Mouse (Mus musculus): ENCODE results near the gene Nrros.

Nrros gene

DNA sequence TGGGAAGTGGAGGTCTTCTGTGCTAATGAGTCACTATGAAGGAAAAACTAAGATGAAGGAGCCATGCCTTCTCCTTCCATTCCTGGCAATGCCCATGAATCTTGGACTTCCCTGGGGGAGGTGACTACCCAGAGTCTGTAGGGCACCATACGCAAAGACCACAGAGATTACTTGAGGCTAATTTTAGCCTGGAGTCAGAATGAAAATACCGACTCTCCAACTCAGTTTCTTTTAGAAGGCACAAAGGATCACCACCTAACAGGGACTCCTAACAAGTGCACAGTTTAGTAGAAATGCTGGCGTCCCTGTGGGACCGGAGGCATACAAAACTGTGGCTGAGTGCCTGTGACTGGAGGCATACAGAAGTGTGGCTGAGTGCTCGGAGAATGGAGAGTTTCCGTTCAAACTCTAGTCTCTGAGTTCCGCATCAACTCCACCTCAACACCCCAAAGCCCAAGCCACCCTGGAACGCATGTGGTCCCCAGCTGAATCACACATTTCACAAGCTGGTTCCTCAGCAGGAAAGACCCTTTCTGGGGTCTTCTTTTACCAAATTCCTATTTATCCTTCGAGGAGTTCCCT lies 4.6 kb downstream of the Nrros start:
- DNase-seq (ENCODE audit: low spot score in 2 of 2): no peak

DNA sequence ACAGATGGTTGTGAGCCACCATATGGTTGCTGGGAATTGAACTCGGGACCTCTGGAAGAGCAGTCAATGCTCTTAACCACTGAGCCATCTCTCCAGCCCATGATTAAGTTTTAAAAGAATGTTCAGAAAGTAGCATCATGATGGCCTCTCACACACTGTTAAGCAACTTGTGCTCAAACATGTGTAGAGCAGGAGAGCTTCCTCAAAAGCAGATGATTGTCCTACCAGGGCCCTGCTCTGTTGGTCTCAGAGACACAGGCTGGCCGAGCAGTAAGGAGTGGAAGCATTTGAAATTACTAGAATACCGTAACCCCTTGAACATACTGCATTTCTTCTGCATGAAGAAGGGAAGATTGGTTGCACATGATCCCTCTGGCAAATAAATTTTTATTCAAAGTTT lies 6.4 kb downstream of the Nrros start:
- no peak for DNase-seq (ENCODE audit: low spot score in 2 of 2)

DNA sequence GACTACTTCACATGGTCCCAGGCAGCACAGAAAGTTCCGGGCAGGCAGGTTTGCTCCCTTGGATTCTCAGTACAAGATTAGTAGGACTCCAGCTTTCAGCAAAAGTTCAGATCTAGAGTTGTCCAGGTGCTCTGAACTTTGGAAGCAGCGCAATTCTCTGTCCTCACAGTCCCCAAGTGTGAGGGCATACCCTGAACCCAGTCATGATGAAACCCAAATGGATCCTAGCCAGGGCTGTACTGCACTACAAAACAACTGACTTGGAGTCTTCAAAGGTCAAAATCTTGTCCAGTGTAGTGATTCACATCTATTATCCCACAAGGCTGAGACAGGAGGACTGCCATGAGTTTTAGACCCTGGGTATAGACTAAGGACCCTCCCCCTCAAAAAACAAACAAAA lies 8.0 kb downstream of the Nrros start:
- DNase-seq (ENCODE audit: low spot score in 2 of 2): no peak

DNA sequence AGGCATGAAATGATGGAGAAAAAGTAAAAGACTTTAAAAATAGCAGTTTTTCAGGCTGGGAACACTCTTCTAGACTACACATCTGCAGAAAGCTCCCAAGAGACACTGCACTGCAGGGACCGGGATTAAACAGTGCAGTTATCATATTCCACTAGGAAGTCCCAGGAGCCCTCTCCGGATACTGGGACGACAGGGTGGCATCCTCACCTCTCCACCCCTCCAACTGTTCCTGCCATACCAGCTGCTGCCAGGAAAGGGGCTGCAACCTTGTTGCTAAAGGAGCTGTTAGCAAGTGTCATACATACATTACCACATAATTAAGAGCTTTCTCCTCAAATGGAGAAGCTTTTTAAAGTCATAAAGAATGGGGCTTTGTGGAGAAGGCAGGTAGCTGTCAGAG lies 8.7 kb downstream of the Nrros start:
- DNase-seq (ENCODE audit: low spot score in 2 of 2): no peak

DNA sequence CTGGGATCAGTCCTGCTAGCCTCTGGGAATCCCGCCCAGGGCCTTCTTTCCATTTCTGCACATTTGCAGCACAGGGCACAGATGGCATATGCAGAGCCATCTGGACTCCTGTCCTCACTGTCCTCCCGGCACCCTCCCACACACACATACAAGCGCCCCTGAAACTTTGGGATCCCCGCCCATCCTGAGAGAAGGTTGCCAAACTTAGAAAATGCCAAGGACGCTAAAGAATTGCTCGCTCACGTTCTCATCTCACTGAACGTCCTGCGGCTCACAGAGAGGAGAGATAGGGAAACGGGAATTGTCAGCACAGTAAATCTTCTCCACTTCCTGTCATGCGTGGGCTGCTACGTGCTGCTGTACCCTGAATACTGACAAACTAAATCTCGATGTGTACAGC lies 11.0 kb downstream of the Nrros start:
- DNase-seq (ENCODE audit: low spot score in 2 of 2): peak; percentile 77 to 82

DNA sequence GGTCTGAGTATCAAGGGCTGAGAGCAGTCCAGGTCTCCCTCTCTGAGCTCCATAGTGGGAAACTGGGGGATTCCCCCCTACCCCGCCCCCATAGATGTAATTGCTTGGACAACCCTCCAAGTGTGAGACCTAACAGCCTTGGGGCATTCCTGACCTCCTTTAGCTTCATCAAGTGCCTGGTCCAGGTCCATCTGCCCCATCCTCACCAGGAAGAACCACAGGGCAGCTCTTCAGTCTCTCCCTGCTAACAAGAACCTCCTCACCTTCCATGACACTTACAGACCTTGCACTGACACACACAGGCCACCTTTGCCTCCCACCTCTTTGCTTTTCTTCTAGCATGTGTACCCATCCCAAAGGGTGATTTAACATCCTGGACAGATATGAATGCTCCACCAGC lies 11.4 kb downstream of the Nrros start:
- DNase-seq (ENCODE audit: low spot score in 2 of 2): no peak

DNA sequence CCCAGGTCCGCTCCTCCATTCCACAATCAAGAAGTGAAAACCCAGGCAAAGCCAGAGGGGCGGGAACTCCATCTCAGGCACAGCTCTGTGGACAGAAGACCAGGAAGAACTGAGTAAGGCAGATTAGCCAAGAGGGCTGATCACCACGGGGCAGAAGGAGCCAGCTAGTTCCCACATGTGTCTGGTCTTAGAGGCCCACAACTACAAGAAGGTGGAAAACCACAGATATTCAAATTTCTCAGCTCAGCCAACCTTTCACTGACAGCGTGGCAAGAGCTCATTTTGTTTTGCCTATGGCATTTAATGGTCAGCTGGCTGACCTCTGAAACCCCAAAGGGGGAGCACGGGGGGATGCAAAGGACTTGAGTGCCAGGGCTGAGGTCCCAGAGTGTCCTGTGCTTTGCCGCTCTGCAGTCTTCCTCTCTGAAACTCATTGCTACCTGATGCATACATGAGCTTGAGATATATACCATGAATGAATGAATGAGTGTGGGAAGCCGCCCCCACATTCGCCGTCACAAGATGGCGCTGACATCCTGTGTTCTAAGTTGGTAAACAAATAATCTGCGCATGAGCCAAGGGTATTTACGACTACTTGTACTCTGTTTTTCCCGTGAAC lies 17.7 kb downstream of the Nrros start:
- no peak for DNase-seq (ENCODE audit: low spot score in 2 of 2)

DNA sequence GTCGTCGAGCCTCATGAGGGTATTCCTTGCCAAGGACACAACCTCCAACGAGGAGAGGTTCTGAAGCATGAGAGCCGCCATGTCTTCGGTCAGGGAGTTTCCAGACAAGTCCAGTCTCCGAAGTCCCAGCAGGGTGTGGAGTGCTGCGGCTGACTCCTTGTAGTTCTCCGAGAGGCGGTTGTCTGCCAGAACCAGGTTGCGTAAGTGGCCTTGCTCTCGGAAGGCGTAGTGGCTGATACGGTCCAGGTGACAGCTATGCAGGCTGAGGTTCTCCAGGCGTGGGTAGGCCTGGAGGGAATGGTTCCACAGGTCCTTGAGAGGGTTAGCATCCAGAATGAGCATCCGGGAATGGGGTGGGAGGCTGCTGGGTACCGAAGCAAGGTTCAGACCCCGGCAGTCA lies 20.8 kb downstream of the Nrros start:
- no peak for DNase-seq (ENCODE audit: low spot score in 2 of 2)

DNA sequence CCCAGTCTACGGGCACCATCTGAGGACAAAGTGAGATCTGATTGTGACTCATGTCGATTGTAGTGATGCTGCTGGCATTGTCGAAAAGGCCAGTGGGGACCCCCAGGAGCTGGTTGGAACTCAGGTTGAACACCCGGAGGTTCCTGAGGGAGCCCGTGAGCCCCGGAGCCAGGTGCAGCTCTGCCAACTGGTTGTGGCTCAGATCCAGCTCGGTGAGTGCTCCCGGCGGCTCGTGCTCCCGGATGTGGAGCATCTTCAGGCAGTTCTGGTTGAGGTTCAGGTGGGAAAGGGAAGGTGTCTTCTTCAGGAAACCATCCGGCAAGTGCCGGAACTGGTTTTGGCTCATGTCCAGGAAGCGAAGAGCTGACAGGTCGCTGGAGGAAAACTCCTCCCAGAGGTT lies 21.6 kb downstream of the Nrros start:
- no peak for DNase-seq (ENCODE audit: low spot score in 2 of 2)

DNA sequence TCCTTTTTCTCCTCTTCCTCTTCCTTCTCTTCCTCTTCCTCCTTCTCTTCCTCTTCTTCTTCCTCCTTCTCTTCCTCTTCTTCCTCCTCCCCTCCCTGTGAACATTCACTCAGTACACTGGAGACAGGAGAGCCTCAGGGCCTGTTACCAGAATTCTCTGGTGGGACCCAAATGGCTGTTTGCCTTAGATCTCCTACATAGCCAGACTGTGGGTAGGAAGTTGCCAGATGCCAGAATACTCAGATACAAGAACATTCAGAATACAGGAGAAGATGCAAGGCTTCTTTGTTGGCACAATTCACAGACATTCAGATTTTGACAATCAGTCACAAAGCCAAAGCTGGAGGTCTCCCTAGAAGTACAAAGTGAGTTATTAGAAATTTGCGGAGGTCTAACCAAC lies 26.4 kb downstream of the Nrros start:
- no peak for DNase-seq (ENCODE audit: low spot score in 2 of 2)

DNA sequence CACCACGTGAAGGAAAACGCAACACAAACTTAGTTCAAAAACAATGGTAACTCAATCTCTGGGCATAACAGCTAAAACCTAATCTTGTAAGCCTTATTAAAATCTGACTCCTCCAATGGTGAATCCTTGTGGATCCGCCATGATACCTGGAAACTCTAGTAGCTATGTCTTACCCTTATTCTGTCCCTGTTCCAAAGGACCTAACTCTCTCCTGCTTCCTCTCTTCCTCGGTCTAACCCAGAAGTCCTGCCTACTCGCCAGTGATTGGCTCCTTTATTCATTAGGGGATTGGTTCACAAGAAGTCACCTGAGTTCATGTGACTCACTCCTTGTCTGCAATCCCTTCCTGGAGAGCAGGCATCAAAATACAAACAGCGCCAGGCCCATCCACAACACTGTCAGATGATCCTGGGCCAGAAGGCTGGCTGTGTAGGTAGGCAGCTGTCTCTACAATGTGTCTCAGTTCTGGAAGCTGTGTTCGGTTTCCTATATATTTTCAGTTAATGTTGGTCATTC lies 29.5 kb downstream of the Nrros start:
- no peak for DNase-seq (ENCODE audit: low spot score in 2 of 2)

DNA sequence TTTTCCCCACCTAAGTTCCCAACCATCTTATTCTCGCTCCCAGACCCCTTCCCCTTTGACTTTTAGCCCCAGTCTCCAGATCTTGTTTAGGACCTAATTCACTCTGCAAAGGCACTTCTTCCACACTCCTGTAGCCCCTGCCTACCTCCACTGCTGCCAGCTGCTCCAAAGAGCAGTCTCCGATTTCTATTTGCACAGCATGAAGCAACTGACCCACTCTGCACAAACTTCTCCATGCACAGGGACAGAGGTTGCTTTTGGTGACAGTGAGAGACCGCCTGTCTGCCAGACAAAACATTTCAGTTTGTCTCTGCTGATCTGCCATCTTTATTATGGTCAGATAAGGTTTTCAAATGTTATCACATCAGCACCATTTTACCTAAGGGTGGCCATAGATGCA lies 32.2 kb downstream of the Nrros start:
- DNase-seq (ENCODE audit: low spot score in 2 of 2): no peak

DNA sequence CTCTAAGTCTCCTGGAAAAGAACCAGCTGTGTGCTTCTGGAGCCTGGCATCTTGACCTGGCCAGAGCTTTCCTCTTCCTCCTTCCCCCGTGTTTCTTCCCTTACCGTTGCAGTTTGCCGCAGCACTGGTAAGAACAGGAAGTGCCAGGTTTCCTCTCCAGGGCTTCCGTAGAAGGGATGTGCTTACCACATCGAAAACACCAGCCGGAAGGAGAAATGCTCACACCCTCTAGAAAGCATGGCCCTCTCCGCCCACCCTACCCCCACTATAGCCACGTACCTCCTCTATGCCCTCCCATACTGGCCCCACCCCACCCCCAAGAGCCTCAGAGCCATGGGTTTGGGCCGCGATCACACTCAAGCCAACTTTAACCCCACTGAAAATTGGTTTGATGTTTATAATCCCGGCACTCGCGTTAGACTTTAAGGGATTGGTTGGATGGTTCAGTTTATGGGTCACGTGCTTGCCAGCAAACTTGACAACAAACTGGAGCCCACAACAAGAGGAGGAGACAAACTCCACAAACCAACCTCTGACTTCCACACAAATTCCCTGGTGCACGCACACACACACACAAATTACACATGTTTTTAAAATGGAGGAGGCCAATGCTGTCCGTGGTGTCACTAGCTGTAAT lies 35.1 kb downstream of the Nrros start:
- no peak for DNase-seq (ENCODE audit: low spot score in 2 of 2)

DNA sequence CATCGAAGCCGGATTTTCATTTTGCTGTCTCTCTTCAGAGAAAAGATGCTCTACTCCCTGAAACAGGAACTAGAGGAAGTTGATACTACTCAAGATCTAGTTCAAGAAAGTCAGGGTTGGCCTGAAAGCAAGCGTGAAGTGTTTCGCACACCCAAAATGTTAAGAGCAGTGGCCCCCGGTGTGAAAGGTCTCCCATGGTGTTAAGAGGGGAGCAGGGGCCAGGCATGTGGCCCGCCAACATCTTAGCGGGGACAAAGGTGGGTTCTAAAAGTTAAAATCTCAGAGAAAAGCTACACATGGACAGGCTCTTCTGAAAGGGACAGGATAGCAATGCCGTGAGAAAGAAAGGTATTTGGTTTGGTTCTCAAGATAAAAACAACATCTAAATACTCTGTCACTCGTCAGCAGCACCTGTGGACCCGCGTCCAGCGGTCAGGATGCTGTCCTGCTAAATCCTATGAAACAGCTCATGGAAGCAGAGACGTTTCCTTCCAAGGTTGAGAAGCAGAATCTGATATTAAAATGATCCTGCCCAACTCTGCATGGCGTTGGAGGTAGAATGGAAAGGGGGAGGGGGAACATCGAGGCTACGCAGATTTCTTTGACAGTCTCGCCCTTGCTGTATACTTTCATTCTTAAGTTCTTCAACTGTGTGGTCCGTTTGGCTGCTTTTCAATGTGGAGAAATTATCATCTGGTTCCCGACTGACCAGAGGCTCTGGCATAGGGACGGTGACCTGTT lies 35.8 kb downstream of the Nrros start:
- DNase-seq (ENCODE audit: low spot score in 2 of 2): no peak

DNA sequence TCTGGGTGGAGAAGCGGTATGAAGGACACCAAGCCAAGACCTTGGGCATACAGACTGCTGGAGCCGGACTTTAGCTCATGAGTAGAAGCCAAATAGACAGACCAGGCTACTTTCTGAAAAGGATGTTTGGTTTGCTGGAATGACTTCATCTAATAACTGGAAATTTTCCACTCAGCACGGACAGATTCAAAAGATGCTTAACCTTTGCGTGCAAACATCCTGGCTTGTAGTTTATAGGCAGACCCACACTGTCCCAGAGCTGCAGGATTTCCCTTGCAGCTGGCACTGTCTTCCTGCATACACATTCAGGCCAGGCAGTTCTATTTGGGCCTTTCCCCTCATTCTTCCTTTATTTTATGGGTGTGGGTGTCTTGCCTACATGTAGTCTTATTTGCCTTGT lies 38.3 kb downstream of the Nrros start:
- DNase-seq (ENCODE audit: low spot score in 2 of 2): no peak

DNA sequence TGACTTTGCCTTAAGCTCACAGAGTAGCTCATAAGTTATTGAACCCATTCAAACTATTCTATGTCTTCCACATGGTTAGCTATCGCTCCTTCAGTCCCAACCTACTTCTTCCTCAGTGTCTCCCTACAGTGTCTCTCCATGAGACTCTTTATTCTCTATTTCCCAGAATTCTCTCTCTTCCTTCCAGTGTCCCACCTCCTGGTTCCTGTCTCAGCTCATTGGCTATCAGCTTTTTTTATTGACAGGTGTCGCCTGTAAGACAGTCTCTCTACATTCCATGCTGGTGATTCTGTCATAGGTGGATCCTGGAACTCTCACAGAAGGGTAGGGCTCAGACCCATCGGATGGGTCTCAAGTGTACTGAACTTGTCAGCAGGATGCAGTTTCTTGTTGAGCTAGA lies 40.0 kb downstream of the Nrros start:
- no peak for DNase-seq (ENCODE audit: low spot score in 2 of 2)

DNA sequence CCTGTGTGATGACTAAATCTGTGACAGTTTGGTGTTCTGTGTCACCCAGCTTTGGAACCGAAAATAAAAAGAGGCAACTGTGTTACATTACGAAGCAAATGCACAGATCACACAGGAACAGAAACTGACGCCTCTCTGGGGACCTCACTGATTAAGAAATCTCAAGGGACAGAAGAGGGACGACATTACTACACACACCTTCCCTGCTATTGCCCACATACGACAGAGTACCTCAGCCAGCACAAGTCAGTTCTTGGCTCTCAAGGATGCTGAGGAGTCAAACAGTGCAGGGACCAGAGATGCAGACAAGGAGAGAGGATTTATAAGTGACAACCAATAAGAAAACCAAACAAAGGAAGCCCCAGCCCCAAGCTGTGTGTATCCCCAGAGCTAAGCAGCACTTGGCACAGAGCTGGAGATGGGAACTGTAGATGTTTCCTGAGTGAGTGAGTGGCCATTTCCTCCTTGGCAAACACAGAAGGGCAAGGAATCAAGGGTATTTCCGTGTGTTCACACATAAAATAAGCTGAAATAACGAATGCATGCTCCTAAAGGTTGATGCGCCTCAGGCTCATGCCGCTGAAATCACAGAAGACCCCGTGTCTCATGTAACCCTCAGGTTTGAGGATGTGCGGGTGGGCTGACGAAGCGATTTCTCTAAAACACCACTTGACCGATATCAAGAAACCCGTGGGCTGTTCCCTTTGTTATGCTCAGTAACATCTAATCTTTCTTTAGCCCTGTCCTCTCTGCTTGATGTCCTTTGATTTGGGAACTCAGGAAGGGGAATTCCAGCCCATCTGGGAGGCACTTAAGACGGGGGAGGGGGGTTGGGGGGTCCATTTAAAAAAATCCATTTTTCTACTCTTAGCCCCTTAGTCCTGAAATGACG lies 40.7 kb downstream of the Nrros start:
- no peak for DNase-seq (ENCODE audit: low spot score in 2 of 2)

DNA sequence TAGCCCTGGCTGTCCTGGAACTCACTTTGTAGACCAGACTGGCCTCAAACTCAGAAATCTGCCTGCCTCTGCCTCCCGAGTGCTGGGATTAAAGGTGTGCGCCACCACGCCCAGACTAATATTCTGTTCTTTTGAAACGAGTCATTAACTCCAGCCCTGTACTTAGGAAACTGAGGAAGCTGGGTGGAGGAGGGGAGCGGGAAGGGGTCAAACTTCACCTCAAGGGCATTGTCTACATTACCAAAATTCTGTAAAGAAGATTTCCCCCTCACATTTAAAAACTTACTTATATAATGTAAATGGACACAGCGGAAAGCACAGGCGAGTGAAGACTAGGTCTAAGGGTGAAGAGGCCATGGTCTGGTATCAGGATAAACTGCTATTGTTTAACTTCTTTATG lies 41.4 kb downstream of the Nrros start:
- no peak for DNase-seq (ENCODE audit: low spot score in 2 of 2)

DNA sequence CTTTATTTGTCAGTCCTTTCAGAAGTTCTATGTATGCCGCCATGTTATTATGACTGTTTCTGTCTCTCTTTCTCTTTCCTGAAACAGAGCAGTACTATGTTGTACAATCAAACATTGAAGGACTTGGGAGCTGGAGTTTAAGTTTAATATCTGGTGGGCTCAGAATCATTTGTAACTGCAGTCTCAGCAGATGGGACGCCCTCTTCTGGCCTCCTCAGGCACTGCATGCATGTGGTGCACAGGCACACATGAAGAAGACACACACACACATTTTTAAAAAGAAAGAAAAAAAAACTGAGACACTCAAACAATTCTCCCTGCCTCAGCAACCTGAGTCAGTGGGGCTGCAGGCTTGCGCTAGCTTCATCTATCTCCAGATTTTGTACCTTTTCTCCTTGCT lies 44.9 kb downstream of the Nrros start:
- no peak for DNase-seq (ENCODE audit: low spot score in 2 of 2)

DNA sequence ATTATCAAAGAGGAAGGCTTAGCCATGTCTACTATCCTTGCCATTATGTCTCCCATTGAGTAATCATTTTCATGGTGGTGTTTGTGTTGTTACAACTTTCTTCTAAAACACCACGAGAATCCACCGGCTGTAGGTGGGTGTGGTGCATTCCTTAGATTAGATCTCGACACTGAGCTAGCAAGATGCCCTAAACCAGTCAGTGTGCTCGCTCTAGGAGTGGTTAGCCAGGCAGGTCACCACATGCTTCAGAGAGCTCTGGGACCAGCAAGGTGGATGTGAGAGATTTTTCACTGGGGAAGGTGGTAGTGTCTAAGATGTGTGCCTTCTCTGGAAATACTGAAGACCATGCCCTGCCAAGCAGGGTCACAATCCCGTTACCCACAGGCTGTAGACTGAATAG lies 49.2 kb downstream of the Nrros start:
- no peak for DNase-seq (ENCODE audit: low spot score in 2 of 2)

DNA sequence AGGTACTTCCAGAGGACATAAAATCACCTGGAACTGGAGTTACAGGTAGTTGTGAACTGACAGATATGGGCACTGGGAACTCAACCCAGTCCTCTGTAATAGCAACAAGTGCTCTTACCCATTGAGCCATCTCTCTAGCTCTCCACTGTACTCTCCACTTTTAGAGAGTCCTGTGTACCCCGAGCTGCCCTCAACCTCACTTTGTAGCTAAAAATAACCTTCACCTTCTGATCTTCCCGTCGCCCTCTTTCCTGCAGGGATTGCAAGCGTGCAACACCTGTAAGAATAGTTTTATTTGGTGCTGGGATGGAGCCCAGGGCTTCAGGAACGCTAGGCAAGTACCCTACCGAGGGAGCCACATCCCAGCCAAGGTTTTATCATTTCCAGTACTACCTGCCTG lies 49.6 kb downstream of the Nrros start:
- no peak for DNase-seq (ENCODE audit: low spot score in 2 of 2)

Measured in right cerebral cortex, postnatal 36 days (tissue).